Mouse (Mus musculus) monocyte, adult 5-6 weeks (primary cell): ENCODE measurements at regions not wholly inside any gene's neighbourhood (a gene's known extent, or its start where the extent isn't known, plus 50 kb on each side); places are given as distances from the start of the nearest gene placed in this dataset.

Experiments used
- ATAC-seq: fragments of 153-309, 156-312 bp; replicated peaks from 2 replicates; pipeline ENCODE4 v1.8.0; 2017; ENCODE audit warnings: mild to moderate bottlenecking; ENCODE audit not compliant: low TSS enrichment, insufficient number of reproducible peaks, severe bottlenecking, poor library complexity, low FRiP score

GRCm38 (mm10) chr1:57470356-57470755, 63.5 kb upstream of the Tyw5 start:
- no peak for ATAC-seq

- no peak for ATAC-seq
Observed at GRCm38 (mm10) chr1:57472235-57472634, 65.3 kb upstream of the Tyw5 start.

- no peak for ATAC-seq
Observed at GRCm38 (mm10) chr1:57477725-57478124, 70.8 kb upstream of the Tyw5 start.

- ATAC-seq = no peak
Observed at GRCm38 (mm10) chr1:57478151-57478550, 71.2 kb upstream of the Tyw5 start.

- ATAC-seq = no peak
Observed at GRCm38 (mm10) chr1:57478800-57479199, 71.9 kb upstream of the Tyw5 start.

- ATAC-seq = no peak
Observed at GRCm38 (mm10) chr1:57479566-57479965, 72.7 kb upstream of the Tyw5 start.

- no peak for ATAC-seq
Observed at GRCm38 (mm10) chr1:57489176-57489575, 82.3 kb upstream of the Tyw5 start.

- no peak for ATAC-seq
Observed at GRCm38 (mm10) chr1:57489588-57489987, 82.7 kb upstream of the Tyw5 start.

- ATAC-seq = no peak
Observed at GRCm38 (mm10) chr1:57490021-57490420, 83.1 kb upstream of the Tyw5 start.

GRCm38 (mm10) chr1:57492696-57493095, 85.8 kb upstream of the Tyw5 start:
- no peak for ATAC-seq

GRCm38 (mm10) chr1:57497489-57498037, 90.7 kb upstream of the Tyw5 start:
- no peak for ATAC-seq

GRCm38 (mm10) chr1:57510359-57511120, 103.6 kb upstream of the Tyw5 start:
- no peak for ATAC-seq

GRCm38 (mm10) chr1:57511902-57512301, 105.0 kb upstream of the Tyw5 start:
- ATAC-seq = no peak

- no peak for ATAC-seq
Observed at GRCm38 (mm10) chr1:57512516-57512915, 105.6 kb upstream of the Tyw5 start.

- ATAC-seq = no peak
Observed at GRCm38 (mm10) chr1:57525965-57526364, 119.1 kb upstream of the Tyw5 start.

GRCm38 (mm10) chr1:57528703-57529102, 121.8 kb upstream of the Tyw5 start:
- ATAC-seq = no peak

GRCm38 (mm10) chr1:57529320-57529719, 122.4 kb upstream of the Tyw5 start:
- ATAC-seq = no peak

- no peak for ATAC-seq
Observed at GRCm38 (mm10) chr1:57537369-57537768, 130.5 kb upstream of the Tyw5 start.

GRCm38 (mm10) chr1:57544684-57545083, 137.8 kb upstream of the Tyw5 start:
- no peak for ATAC-seq

GRCm38 (mm10) chr1:57545792-57546685, 139.1 kb upstream of the Tyw5 start:
- no peak for ATAC-seq
